Mouse (Mus musculus): Measurements from ENCODE around the gene Slc38a3. TPM values are rescaled to one million over a fixed set of nuclear protein-coding genes. Genes with fewer than 3 reads are reported as not detected.
A peak's percentile ranks its signal among the peaks of the same experiment; 100 is the strongest.

The Slc38a3 gene
- 2.8 and 3.3 TPM in 2 replicates for polyA plus RNA-seq (2014; fragmentation: Nextera tagmentation; extraction: Ambion mirVana)

DNA sequence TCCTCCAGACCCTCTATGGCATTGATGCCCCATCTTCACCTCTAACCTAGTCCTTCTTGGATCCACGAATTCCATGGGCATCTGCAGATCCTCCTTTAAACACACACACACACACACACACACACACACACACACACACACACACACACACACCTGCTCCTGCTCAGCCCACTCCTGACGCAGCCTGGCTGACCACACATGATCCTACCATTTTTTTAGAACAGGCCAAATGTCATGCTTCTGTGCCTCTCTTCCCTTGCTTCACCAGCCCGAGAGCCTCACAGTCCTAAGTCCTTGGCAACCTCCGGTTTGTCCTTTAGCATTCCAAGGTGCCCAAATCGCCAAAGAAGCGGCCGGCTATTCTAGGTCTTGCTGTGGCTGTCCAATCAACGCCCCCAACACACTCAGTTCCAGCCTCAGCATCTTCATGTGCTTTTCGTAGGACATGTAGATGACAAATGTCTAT is at the start of gene Slc38a3:
Slc38a3 (minus strand) TSS at position 51 of the 466 bp plus-strand sequence.
- no peak within 1 kb of the TSS for H3K4me3 ChIP-seq (ENCODE audit: low read depth, low read length)
- ATAC-seq (replicated peaks; ENCODE audit: insufficient number of reproducible peaks, low FRiP score, low TSS enrichment): no peak
- H3K27me3 ChIP-seq (ENCODE audit: control insufficient read depth, insufficient read depth, low read length): peaks cover 27% of the 10 kb centered on the region
- 85% methylated on average over 9 of the region's 9 CpGs for WGBS (ENCODE audit: insufficient replicate concordance)
- no peaks in the 10 kb centered on the region for H3K36me3 ChIP-seq (ENCODE audit: control insufficient read depth, insufficient read depth, low read length)
- no peaks in the 10 kb centered on the region for H3K9me3 ChIP-seq (replicated peaks; ENCODE audit: control insufficient read depth, low read length)
- H3K4me1 ChIP-seq (ENCODE audit: control insufficient read depth, insufficient read depth, low read length): peaks cover 42% of the 10 kb centered on the region
- no peak within 1 kb of the TSS; the same call in 1 of the 2 replicates for H3K27ac ChIP-seq (ENCODE audit: low read depth, low read length)
- H3K4me2 ChIP-seq: peak within 1 kb of the TSS; percentile 76; the same call in 1 of the 2 replicates
- no peak within 1 kb of the TSS for H3K9ac ChIP-seq (ENCODE audit: low read depth, low read length)

GRCm38 (mm10) chr9:107716951-107717350 is 47.6 kb upstream of the Slc38a3 start:
- peak overlapping the region; percentile 12; the same call in 1 of the 2 replicates for H3K9ac ChIP-seq (ENCODE audit: low read depth, low read length)

GRCm38 (mm10) chr9:107715632-107716031 is 46.3 kb upstream of the Slc38a3 start:
- Histone ChIP-seq H3K27ac (ENCODE audit: low read depth, low read length) (no peak overlapping the region), H3K9ac (ENCODE audit: low read depth, low read length) (no peak overlapping the region), H3K4me2 (no peak overlapping the region), H3K36me3 (ENCODE audit: control insufficient read depth, insufficient read depth, low read length) (no peaks in the 10 kb centered on the region), H3K9me3 (replicated peaks; ENCODE audit: control insufficient read depth, low read length) (no peaks in the 10 kb centered on the region), H3K4me3 (ENCODE audit: low read depth, low read length) (no peak overlapping the region), H3K27me3 (ENCODE audit: control insufficient read depth, insufficient read depth, low read length) (peaks cover 6% of the 10 kb centered on the region), H3K4me1 (ENCODE audit: control insufficient read depth, insufficient read depth, low read length) (peaks cover 22% of the 10 kb centered on the region)
- no peak for ATAC-seq (replicated peaks; ENCODE audit: insufficient number of reproducible peaks, low FRiP score, low TSS enrichment)
- WGBS (ENCODE audit: insufficient replicate concordance): 60% methylated on average over 2 of the region's 2 CpGs

More at GRCm38 (mm10) chr9:107716951-107717350, 47.6 kb upstream of the Slc38a3 start:
- ATAC-seq (replicated peaks; ENCODE audit: insufficient number of reproducible peaks, low FRiP score, low TSS enrichment): no peak
- H3K4me2 ChIP-seq: no peak overlapping the region
- no peaks in the 10 kb centered on the region; the same call in 1 of the 2 replicates for H3K27me3 ChIP-seq (ENCODE audit: control insufficient read depth, insufficient read depth, low read length)
- no peaks in the 10 kb centered on the region for H3K36me3 ChIP-seq (ENCODE audit: control insufficient read depth, insufficient read depth, low read length)
- H3K4me1 ChIP-seq (ENCODE audit: control insufficient read depth, insufficient read depth, low read length): peaks cover 22% of the 10 kb centered on the region
- no peak overlapping the region for H3K4me3 ChIP-seq (ENCODE audit: low read depth, low read length)
- H3K9me3 ChIP-seq (replicated peaks; ENCODE audit: control insufficient read depth, low read length): no peaks in the 10 kb centered on the region
- 47% methylated on average over 6 of the region's 6 CpGs for WGBS (ENCODE audit: insufficient replicate concordance)
- H3K27ac ChIP-seq (ENCODE audit: low read depth, low read length): no peak overlapping the region

DNA sequence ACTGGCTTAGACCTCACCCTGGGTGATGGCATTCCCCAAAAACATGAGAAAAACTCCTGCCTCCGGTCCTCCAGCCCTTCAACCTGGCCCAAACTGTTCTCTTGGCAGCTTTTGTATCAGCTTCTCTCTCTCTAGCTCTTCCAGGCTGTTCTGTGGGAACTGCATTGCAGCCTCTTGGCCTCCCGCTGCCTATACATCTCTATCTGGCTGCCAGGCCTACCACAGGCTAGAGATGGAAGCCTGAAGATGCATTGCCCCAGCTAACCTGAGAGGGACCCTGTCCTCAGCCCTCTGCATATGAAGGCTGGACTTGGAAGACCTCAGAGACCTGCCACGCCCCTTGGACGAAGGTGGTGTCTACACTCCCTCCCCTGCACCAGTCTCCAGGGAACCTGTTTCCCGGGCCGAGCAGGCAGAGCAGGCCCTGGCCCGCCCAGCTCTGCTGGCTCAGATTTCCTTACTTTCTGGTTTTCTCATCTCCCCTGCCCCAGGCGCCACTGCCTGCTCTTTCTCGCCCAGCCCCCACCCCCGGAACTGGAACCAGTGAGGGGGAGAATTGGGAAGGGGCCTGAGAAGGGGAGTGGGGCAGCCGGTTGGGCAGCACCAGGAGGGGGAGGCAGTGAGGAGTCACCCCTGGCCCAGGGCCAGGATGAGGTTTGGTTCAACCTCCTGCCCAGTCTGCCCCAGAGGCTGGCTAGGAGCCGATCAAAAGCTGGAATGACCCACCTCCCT is 45.1 kb upstream of the Slc38a3 start:
- peak overlapping the region; percentile 63 for H3K27ac ChIP-seq (ENCODE audit: low read depth, low read length)
- H3K36me3 ChIP-seq (ENCODE audit: control insufficient read depth, insufficient read depth, low read length): no peaks in the 10 kb centered on the region
- peak overlapping the region; percentile 40; the same call in 1 of the 2 replicates for H3K9ac ChIP-seq (ENCODE audit: low read depth, low read length)
- no peak for ATAC-seq (replicated peaks; ENCODE audit: insufficient number of reproducible peaks, low FRiP score, low TSS enrichment)
- H3K27me3 ChIP-seq (ENCODE audit: control insufficient read depth, insufficient read depth, low read length): peaks cover 13% of the 10 kb centered on the region
- peaks cover 26% of the 10 kb centered on the region for H3K4me1 ChIP-seq (ENCODE audit: control insufficient read depth, insufficient read depth, low read length)
- WGBS (ENCODE audit: insufficient replicate concordance): 12% methylated on average over 12 of the region's 12 CpGs
- H3K9me3 ChIP-seq (replicated peaks; ENCODE audit: control insufficient read depth, low read length): no peaks in the 10 kb centered on the region
- no peak overlapping the region for H3K4me3 ChIP-seq (ENCODE audit: low read depth, low read length)
- peak overlapping the region; percentile 29; the same call in 1 of the 2 replicates for H3K4me2 ChIP-seq

DNA sequence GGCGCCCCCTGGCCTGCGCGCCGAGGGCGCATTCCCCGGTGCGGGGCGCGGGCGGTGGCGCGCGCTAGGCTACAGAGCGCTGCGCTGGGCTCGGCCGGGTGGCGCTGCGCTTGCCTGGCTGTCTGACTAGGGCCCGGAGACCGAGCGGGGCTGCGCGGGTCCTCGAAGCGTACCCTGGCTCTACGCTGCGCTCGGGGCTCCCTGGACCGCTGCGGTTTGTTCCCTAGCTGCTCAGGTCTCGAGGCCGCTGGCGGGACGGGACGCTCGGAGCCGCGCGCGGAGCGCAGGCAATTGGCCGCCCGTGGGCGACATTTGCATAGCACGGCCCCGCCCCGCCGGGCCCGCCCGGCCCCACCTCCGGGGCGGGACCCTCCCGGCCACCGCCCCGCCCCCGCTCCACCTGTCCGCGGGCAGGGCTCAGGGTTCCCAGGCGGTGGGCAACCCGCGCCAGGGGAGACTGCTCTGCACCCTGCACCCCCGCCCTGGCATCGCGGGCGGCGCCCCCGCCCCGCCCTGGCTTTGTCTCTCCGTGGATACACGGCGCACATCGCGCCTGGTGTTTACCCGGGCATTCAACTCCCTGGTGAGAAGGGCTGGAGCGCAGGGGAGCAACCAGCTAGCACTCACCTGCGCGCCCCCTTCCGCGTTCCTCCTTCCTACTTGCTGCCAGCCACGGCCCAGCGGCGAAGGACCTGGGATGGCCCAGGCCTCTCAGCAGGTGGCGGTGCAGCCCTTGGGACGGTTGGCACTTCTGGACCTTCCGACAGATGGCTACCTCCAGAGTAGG is 40.6 kb upstream of the Slc38a3 start, which contains the start of gene Sema3f:
Sema3f (minus strand) TSS at position 779 of the 787 bp plus-strand sequence.
- H3K4me1 ChIP-seq (ENCODE audit: control insufficient read depth, insufficient read depth, low read length): peaks cover 53% of the 10 kb centered on the region
- WGBS (ENCODE audit: insufficient replicate concordance): under 1% methylated on average over 67 of the region's 86 CpGs
- ATAC-seq (replicated peaks; ENCODE audit: insufficient number of reproducible peaks, low FRiP score, low TSS enrichment): peak; percentile 73

DNA sequence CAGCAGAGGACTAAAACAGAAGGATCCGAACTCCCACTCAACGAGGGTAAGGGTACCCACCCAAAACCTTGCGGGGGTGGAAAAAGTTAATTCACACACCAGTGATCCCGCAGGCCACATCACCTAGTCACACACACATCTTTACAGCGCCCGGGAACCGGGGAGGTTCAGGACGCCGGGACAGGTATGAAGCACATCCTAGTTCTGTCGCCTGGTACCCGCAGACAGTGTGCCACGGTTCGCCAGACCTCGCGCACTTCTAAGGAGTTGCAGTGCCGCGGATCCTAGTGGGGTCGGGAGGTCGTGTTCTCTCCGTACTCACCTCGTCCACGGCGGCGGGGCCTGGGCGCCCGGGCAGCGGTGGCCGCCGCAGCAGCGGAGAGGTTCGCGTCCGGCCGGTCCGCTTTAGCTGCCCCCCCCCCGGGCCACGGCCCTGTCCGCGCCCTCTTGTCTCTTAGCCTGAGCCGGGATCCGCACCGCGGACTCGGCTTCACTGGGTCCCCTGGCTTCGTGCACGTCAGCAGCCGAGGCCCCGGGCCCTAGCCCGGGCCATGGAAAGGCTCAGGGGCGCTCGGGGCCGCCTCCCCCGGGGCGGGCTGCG is 39.9 kb upstream of the Slc38a3 start:
- peaks cover 50% of the 10 kb centered on the region for H3K4me1 ChIP-seq (ENCODE audit: control insufficient read depth, insufficient read depth, low read length)
- peak overlapping the region; percentile 42; the same call in 1 of the 2 replicates for H3K27ac ChIP-seq (ENCODE audit: low read depth, low read length)
- H3K36me3 ChIP-seq (ENCODE audit: control insufficient read depth, insufficient read depth, low read length): no peaks in the 10 kb centered on the region
- H3K4me3 ChIP-seq (ENCODE audit: low read depth, low read length): peak overlapping the region; percentile 65
- peak overlapping the region; percentile 80 for H3K4me2 ChIP-seq
- peak; percentile 16; the same call in 1 of the 2 replicates for ATAC-seq (replicated peaks; ENCODE audit: insufficient number of reproducible peaks, low FRiP score, low TSS enrichment)
- H3K9ac ChIP-seq (ENCODE audit: low read depth, low read length): peak overlapping the region; percentile 71
- no peaks in the 10 kb centered on the region for H3K9me3 ChIP-seq (replicated peaks; ENCODE audit: control insufficient read depth, low read length)
- H3K27me3 ChIP-seq (ENCODE audit: control insufficient read depth, insufficient read depth, low read length): peaks cover 41% of the 10 kb centered on the region
- WGBS (ENCODE audit: insufficient replicate concordance): under 1% methylated on average over 49 of the region's 55 CpGs

More for the DNA sequence above, 40.6 kb upstream of the Slc38a3 start, which contains the start of gene Sema3f:
- Histone ChIP-seq H3K4me3 (ENCODE audit: low read depth, low read length) (peak within 1 kb of the TSS; percentile 65), H3K36me3 (ENCODE audit: control insufficient read depth, insufficient read depth, low read length) (no peaks in the 10 kb centered on the region), H3K9me3 (replicated peaks; ENCODE audit: control insufficient read depth, low read length) (no peaks in the 10 kb centered on the region), H3K4me2 (peak within 1 kb of the TSS; percentile 80), H3K27ac (ENCODE audit: low read depth, low read length) (peak within 1 kb of the TSS; percentile 42; the same call in 1 of the 2 replicates), H3K9ac (ENCODE audit: low read depth, low read length) (peak within 1 kb of the TSS; percentile 71), H3K27me3 (ENCODE audit: control insufficient read depth, insufficient read depth, low read length) (peaks cover 41% of the 10 kb centered on the region)

- peaks cover 41% of the 10 kb centered on the region for H3K27me3 ChIP-seq (ENCODE audit: control insufficient read depth, insufficient read depth, low read length)
Measured at GRCm38 (mm10) chr9:107708439-107709095, 39.2 kb upstream of the Slc38a3 start.

More at GRCm38 (mm10) chr9:107708439-107709095, 39.2 kb upstream of the Slc38a3 start:
- Histone ChIP-seq H3K4me2 (peak overlapping the region; percentile 80), H3K9me3 (replicated peaks; ENCODE audit: control insufficient read depth, low read length) (no peaks in the 10 kb centered on the region), H3K36me3 (ENCODE audit: control insufficient read depth, insufficient read depth, low read length) (no peaks in the 10 kb centered on the region), H3K4me3 (ENCODE audit: low read depth, low read length) (peak overlapping the region; percentile 65), H3K27ac (ENCODE audit: low read depth, low read length) (no peak overlapping the region), H3K4me1 (ENCODE audit: control insufficient read depth, insufficient read depth, low read length) (peaks cover 50% of the 10 kb centered on the region), H3K9ac (ENCODE audit: low read depth, low read length) (peak overlapping the region; percentile 71)
- 1% methylated on average over 21 of the region's 21 CpGs for WGBS (ENCODE audit: insufficient replicate concordance)
- ATAC-seq (replicated peaks; ENCODE audit: insufficient number of reproducible peaks, low FRiP score, low TSS enrichment): no peak
